Mouse (Mus musculus): ENCODE results near the gene Cdh23.

DNA sequence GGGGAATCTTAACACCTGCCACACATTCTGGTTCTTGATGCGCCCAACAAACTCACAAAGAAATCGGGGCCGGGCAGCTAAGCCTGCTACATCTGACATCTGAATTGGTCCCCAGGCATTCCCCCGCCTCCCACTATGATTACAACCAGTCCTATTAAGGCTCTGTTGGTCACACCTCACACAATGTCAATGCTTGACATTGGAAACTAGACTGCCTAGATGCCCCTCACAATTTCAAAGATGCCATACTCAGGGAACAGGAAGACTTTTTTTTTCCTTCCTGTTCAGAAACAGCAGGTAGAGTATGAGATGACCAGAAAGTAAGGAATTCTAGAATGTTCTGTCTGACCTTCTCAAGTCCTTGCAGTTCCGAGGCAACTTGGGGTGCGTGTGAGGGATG lies 89.6 kb downstream of the Cdh23 start:
- no peak for TF ChIP-seq GATA1 (IDR thresholded peaks at IDR 0.05; ENCODE audit: borderline replicate concordance, low read length)
- TF ChIP-seq CTCF (IDR thresholded peaks at IDR 0.05; ENCODE audit: low read depth, low read length) = no peak

Data from G1E (cell line).